ENCODE assay signal across 8 mouse cellular contexts in the genomic region with DNA sequence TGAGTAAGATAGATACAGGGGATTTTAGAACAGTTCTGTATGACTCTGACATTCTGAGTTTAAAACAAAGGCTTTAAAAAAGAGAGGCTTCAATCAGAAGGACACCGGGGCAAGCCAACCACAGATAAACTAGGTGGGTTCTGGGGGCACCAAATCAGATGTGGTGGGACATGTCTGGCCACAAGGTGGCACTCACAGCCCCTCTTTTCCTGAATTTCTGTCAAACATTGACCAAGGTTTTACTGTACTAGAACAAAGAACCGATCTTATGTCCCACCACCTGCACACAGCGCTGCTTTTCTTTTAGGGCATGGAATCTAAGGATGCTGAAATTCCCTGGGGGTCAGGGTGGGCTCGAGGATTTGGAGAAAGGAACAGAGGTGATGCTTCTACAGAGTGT.
DNase-seq lines count a peak whose midpoint lies in the region; ATAC-seq and TF ChIP-seq lines count a peak whose summit lies in the region.

No protein-coding gene starts in this region.

- no peak overlapping the region for H3K4me2 ChIP-seq in hindbrain, embryonic 12.5 days (replicated peaks)
- no peak overlapping the region for H3K4me2 ChIP-seq in forebrain, embryonic 15.5 days (replicated peaks)

- 36% methylated on average over 4 of the region's 4 CpGs for WGBS in hindbrain, embryonic 10.5 days
- 39% methylated on average over 4 of the region's 4 CpGs for WGBS in hindbrain, embryonic 12.5 days
- WGBS in forebrain, embryonic 15.5 days, result 34% methylated on average over 4 of the region's 4 CpGs

- peak; percentile 52 for DNase-seq in hindbrain, embryonic 10.5 days (ENCODE audit: low spot score)
- DNase-seq in adrenal gland, postnatal 36 days, result peak; percentile 30 to 46
- DNase-seq in left cerebral cortex, postnatal 36 days (ENCODE audit: low spot score in 2 of 2), result peak; percentile 5 to 13
- DNase-seq in retina, adult 2 months (ENCODE audit: low read depth, low spot score), result peak; percentile 6

- intact Hi-C loops in left cerebral cortex, postnatal 36 days (cut with DNase I), result loop anchor here (5.0 to 10.0 kb wide), 3 partner anchors 233 to 370 kb away; no protein-coding TSS in a partner anchor

- H3K4me1 ChIP-seq in hindbrain, embryonic 10.5 days (replicated peaks), result no peaks in the 10 kb centered on the region
- H3K4me1 ChIP-seq in hindbrain, embryonic 12.5 days, result no peaks in the 10 kb centered on the region
- H3K4me1 ChIP-seq in ES-Bruce4 (ENCODE audit: control insufficient read depth, insufficient read depth, low read length), result no peaks in the 10 kb centered on the region
- H3K4me1 ChIP-seq in forebrain, embryonic 15.5 days, result no peaks in the 10 kb centered on the region

- no peaks in the 10 kb centered on the region for H3K9me3 ChIP-seq in hindbrain, embryonic 10.5 days
- no peaks in the 10 kb centered on the region for H3K9me3 ChIP-seq in hindbrain, embryonic 12.5 days (replicated peaks)
- H3K9me3 ChIP-seq in ES-Bruce4 (replicated peaks; ENCODE audit: control insufficient read depth, insufficient read depth, low read length, poor library complexity, severe bottlenecking), result no peaks in the 10 kb centered on the region
- H3K9me3 ChIP-seq in forebrain, embryonic 15.5 days, result no peaks in the 10 kb centered on the region

- H3K4me3 ChIP-seq in hindbrain, embryonic 10.5 days, result no peak overlapping the region
- no peak overlapping the region for H3K4me3 ChIP-seq in hindbrain, embryonic 12.5 days
- no peak overlapping the region for H3K4me3 ChIP-seq in ES-Bruce4 (ENCODE audit: low read depth, low read length)
- no peak overlapping the region for H3K4me3 ChIP-seq in forebrain, embryonic 15.5 days

- TF ChIP-seq POLR2A in ES-Bruce4 (IDR thresholded peaks at IDR 0.05; ENCODE audit: insufficient read depth, low read length), result no peak

- TF ChIP-seq EP300 in ES-Bruce4 (IDR thresholded peaks at IDR 0.05; ENCODE audit: insufficient read depth, low read depth, low read length), result no peak

- TF ChIP-seq CTCF in ES-Bruce4 (IDR thresholded peaks at IDR 0.05; ENCODE audit: low read depth, low read length), result peak; percentile 50

- no peak for ATAC-seq in hindbrain, embryonic 12.5 days (ENCODE audit: low FRiP score)
- peak; percentile 35; the same call in 1 of the 2 replicates for ATAC-seq in forebrain, embryonic 15.5 days (replicated peaks)
- no peak for ATAC-seq in granulocyte monocyte progenitor cell, adult 5-6 weeks (replicated peaks; ENCODE audit: poor library complexity, severe bottlenecking)

- no peak overlapping the region for H3K9ac ChIP-seq in hindbrain, embryonic 12.5 days
- H3K9ac ChIP-seq in ES-Bruce4 (ENCODE audit: low read depth, poor library complexity, severe bottlenecking), result no peak overlapping the region
- no peak overlapping the region for H3K9ac ChIP-seq in forebrain, embryonic 15.5 days (replicated peaks)

- H3K27ac ChIP-seq in hindbrain, embryonic 10.5 days, result no peak overlapping the region; the same call in 1 of the 2 replicates
- H3K27ac ChIP-seq in hindbrain, embryonic 12.5 days, result no peak overlapping the region
- no peak overlapping the region for H3K27ac ChIP-seq in ES-Bruce4 (ENCODE audit: insufficient read depth, low read length)
- H3K27ac ChIP-seq in forebrain, embryonic 15.5 days (replicated peaks), result no peak overlapping the region

- no peaks in the 10 kb centered on the region for H3K27me3 ChIP-seq in hindbrain, embryonic 10.5 days (ENCODE audit: insufficient read depth, poor library complexity, severe bottlenecking)
- H3K27me3 ChIP-seq in hindbrain, embryonic 12.5 days, result no peaks in the 10 kb centered on the region
- H3K27me3 ChIP-seq in ES-Bruce4 (ENCODE audit: control insufficient read depth, insufficient read depth, low read length, poor library complexity, severe bottlenecking), result no peaks in the 10 kb centered on the region
- no peaks in the 10 kb centered on the region for H3K27me3 ChIP-seq in forebrain, embryonic 15.5 days

- H3K36me3 ChIP-seq in hindbrain, embryonic 10.5 days, result no peaks in the 10 kb centered on the region
- H3K36me3 ChIP-seq in hindbrain, embryonic 12.5 days, result no peaks in the 10 kb centered on the region
- H3K36me3 ChIP-seq in ES-Bruce4 (ENCODE audit: control insufficient read depth, insufficient read depth, low read length, poor library complexity, severe bottlenecking), result no peaks in the 10 kb centered on the region
- H3K36me3 ChIP-seq in forebrain, embryonic 15.5 days, result no peaks in the 10 kb centered on the region
